Mouse (Mus musculus): ENCODE measurements around the gene Slfn9. TPM values are rescaled to one million over a fixed set of nuclear protein-coding genes. Genes with fewer than 3 reads are reported as not detected.

Slfn9 gene
- total and polyA plus RNA-seq, 3 experiments = 6.4 to 12.4 (median 6.7) TPM

DNA sequence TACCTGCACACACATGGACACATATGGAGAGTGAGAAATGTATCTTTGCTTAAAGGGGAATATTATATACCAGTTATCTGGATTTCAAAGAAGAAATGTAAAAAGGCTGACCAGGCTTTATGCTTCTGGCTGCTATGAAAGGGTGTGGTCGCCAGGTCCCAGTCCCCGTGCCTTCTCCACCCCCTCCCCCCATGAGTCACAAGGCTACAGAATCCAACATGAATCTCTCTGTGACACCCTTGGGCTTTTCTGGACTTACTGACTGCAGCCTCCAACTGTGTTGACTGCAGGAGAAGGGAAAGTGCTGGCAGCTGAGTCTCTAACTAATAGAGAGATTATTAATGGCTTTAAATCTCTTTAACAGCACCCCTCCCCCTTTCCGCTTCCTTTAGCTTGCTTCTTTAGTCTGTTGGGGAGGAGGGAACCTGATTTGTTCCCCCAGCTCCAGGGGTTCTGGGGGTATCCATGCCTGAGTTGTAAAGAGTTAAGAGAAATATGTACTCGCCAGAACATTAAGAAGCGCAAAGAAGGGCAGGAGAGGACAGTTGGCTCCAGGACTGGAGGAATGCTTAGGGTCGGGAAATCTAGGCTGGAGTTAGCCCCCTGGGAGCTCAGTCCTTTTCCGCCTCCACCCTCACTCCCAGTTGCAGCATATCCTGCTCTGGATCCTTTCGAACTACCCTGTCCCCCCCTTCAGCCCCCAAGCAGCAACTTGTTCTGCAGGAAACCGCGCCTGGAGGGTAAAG, 40.7 kb downstream of the Slfn9 start, which contains the start of gene Slfn5:
Gene Slfn5, plus strand, starts transcription at position 614 of the 746 bp plus-strand sequence.
- no peaks in the 10 kb centered on the region for H3K9me3 ChIP-seq (replicated peaks; ENCODE audit: low read length)
- TF ChIP-seq NRF1 (IDR thresholded peaks at IDR 0.05; ENCODE audit: low read depth, low read length) (no peak), TBP (conservative IDR thresholded peaks at IDR 0.05; ENCODE audit: low read depth, low read length) (no peak), USF2 (conservative IDR thresholded peaks at IDR 0.05; ENCODE audit: low read depth, low read length) (no peak), JUND (conservative IDR thresholded peaks at IDR 0.05; ENCODE audit: low read depth, low read length) (no peak), JUN (IDR thresholded peaks at IDR 0.05; ENCODE audit: insufficient read depth, low read depth, low read length) (no peak), RAD21 (IDR thresholded peaks at IDR 0.05; ENCODE audit: low read depth, low read length) (no peak), RCOR1 (conservative IDR thresholded peaks at IDR 0.05; ENCODE audit: low read depth, low read length) (no peak), KAT2A (IDR thresholded peaks at IDR 0.05; ENCODE audit: insufficient replicate concordance, low read length) (no peak), SMC3 (IDR thresholded peaks at IDR 0.05; ENCODE audit: low read depth, low read length) (no peak), EP300 (IDR thresholded peaks at IDR 0.05; ENCODE audit: low read length) (no peak), MAFK (IDR thresholded peaks at IDR 0.05; ENCODE audit: insufficient replicate concordance, low read length) (no peak), GABPA (IDR thresholded peaks at IDR 0.05; ENCODE audit: insufficient replicate concordance, low read depth, low read length) (no peak), ZMIZ1 (IDR thresholded peaks at IDR 0.05; ENCODE audit: low read depth, low read length) (no peak), HCFC1 (IDR thresholded peaks at IDR 0.05; ENCODE audit: low read depth, low read length) (no peak), MAX (IDR thresholded peaks at IDR 0.05; ENCODE audit: low read length) (no peak)
- in situ Hi-C loops (cut with MboI; ENCODE audit: low pct_ligation_motif_present, low pct_unique_long_range_greater_than_20kb, low sequenced_read_pairs) (no loop called here), dilution Hi-C loops (cut with MboI; ENCODE audit: extremely low pct_ligation_motif_present, extremely low pct_unique_long_range_greater_than_20kb, low sequenced_read_pairs) (no loop called here)
- no peak within 1 kb of the TSS for H3K4me3 ChIP-seq (replicated peaks in 1 of 3; ENCODE audit: low read depth in 2 of 3, low read length in 2 of 3, poor library complexity in 1 of 3)
- no peak within 1 kb of the TSS for H3K27ac ChIP-seq (ENCODE audit: insufficient read depth, low read depth)
- peaks cover 6 to 26% of the 10 kb centered on the region in 2 experiments for H3K4me1 ChIP-seq (ENCODE audit: control insufficient read depth in 1 of 2, insufficient read depth in 2 of 2)
- no peaks in the 10 kb centered on the region for H3K27me3 ChIP-seq (replicated peaks)
- no peak for DNase-seq (ENCODE audit: extremely low read depth)
- no peaks in the 10 kb centered on the region for H3K36me3 ChIP-seq (replicated peaks in 1 of 2; ENCODE audit: control insufficient read depth in 1 of 2, insufficient read depth in 1 of 2, low read length in 1 of 2)
- H3K4me2 ChIP-seq (ENCODE audit: insufficient read depth, low read depth, poor library complexity, severe bottlenecking) = no peak within 1 kb of the TSS
- no peak within 1 kb of the TSS for H3K9ac ChIP-seq (ENCODE audit: insufficient read depth, low read depth)
- no peaks in the 10 kb centered on the region for H3K79me2 ChIP-seq (replicated peaks; ENCODE audit: control insufficient read depth, extremely low read depth, insufficient read depth, poor library complexity, severe bottlenecking)

- Histone ChIP-seq H3K27ac (ENCODE audit: insufficient read depth, low read depth) (no peak overlapping the region), H3K9me3 (replicated peaks; ENCODE audit: low read length) (no peaks in the 10 kb centered on the region), H3K36me3 (replicated peaks in 1 of 2; ENCODE audit: control insufficient read depth in 1 of 2, insufficient read depth in 1 of 2, low read length in 1 of 2) (no peaks in the 10 kb centered on the region), H3K4me1 (ENCODE audit: control insufficient read depth in 1 of 2, insufficient read depth in 2 of 2) (peaks cover 6 to 21% of the 10 kb centered on the region in 2 experiments), H3K4me3 (replicated peaks in 1 of 3; ENCODE audit: low read depth in 2 of 3, low read length in 2 of 3, poor library complexity in 1 of 3) (no peak overlapping the region), H3K4me2 (ENCODE audit: insufficient read depth, low read depth, poor library complexity, severe bottlenecking) (no peak overlapping the region), H3K27me3 (replicated peaks) (no peaks in the 10 kb centered on the region), H3K79me2 (replicated peaks; ENCODE audit: control insufficient read depth, extremely low read depth, insufficient read depth, poor library complexity, severe bottlenecking) (no peaks in the 10 kb centered on the region), H3K9ac (ENCODE audit: insufficient read depth, low read depth) (no peak overlapping the region)
- in situ Hi-C loops (cut with MboI; ENCODE audit: low pct_ligation_motif_present, low pct_unique_long_range_greater_than_20kb, low sequenced_read_pairs) (no loop called here), dilution Hi-C loops (cut with MboI; ENCODE audit: extremely low pct_ligation_motif_present, extremely low pct_unique_long_range_greater_than_20kb, low sequenced_read_pairs) (no loop called here)
- TF ChIP-seq USF1 (IDR thresholded peaks at IDR 0.05; ENCODE audit: low read depth, low read length) = no peak
- TF ChIP-seq MXI1 (IDR thresholded peaks at IDR 0.05; ENCODE audit: low read depth, low read length) = no peak
- TF ChIP-seq TBP (conservative IDR thresholded peaks at IDR 0.05; ENCODE audit: low read depth, low read length) = no peak
- no peak for TF ChIP-seq POLR2AphosphoS2 (IDR thresholded peaks at IDR 0.05; ENCODE audit: low read depth, low read length)
- no peak for TF ChIP-seq E2F4 (IDR thresholded peaks at IDR 0.05; ENCODE audit: insufficient replicate concordance, low read depth, low read length)
- no peak for TF ChIP-seq ZNF384 (IDR thresholded peaks at IDR 0.05; ENCODE audit: low read depth, low read length)
- TF ChIP-seq ETS1 (conservative IDR thresholded peaks at IDR 0.05; ENCODE audit: low read depth, low read length) = no peak
- TF ChIP-seq JUN (IDR thresholded peaks at IDR 0.05; ENCODE audit: insufficient read depth, low read depth, low read length) = no peak
- TF ChIP-seq CHD1 (IDR thresholded peaks at IDR 0.05; ENCODE audit: low read depth, low read length) = no peak
- no peak for TF ChIP-seq UBTF (IDR thresholded peaks at IDR 0.05; ENCODE audit: low read depth, low read length)
- TF ChIP-seq MAX (IDR thresholded peaks at IDR 0.05; ENCODE audit: low read length) = no peak
- no peak for TF ChIP-seq PAX5 (IDR thresholded peaks at IDR 0.05; ENCODE audit: low read length)
- no peak for DNase-seq (ENCODE audit: extremely low read depth)
These were observed 42.6 kb downstream of the Slfn9 start for GRCm38 (mm10) chr11:82949036-82949435.

All from CH12.LX (cell line).